Mouse (Mus musculus) myocyte (in vitro differentiated cells): ENCODE measurements around the gene Ccdc57.
A peak's percentile ranks its signal among the peaks of the same experiment; 100 is the strongest.

Experiments
- MAX ChIP-seq: IDR thresholded peaks from one replicate; pipeline ENCODE4 v1.6.1; 2011; ENCODE audit warnings: low read depth, mild to moderate bottlenecking, control low read depth
- POLR2A ChIP-seq: IDR thresholded peaks from one replicate; pipeline ENCODE4 v1.6.1; 2011; ENCODE audit warnings: low read depth, mild to moderate bottlenecking, control low read depth, moderate library complexity; ENCODE audit not compliant: insufficient read length
- TCF12 ChIP-seq: IDR thresholded peaks from one replicate; pipeline ENCODE4 v1.6.1; 2011; ENCODE audit warnings: mild to moderate bottlenecking, control low read depth; ENCODE audit not compliant: poor library complexity, insufficient read depth, severe bottlenecking

GRCm38 (mm10) chr11:120784064-120784791 is 148.4 kb downstream of the Ccdc57 start, which contains the start of the genes Rfng and Gps1:
- peak; percentile 70 for TF ChIP-seq POLR2A
- TF ChIP-seq TCF12: no peak
- no peak for TF ChIP-seq MAX
